Mouse (Mus musculus) intestine, embryonic 15.5 days (tissue): Measurements from ENCODE around the gene Myh1. TPM values are rescaled to one million over a fixed set of nuclear protein-coding genes. Genes with fewer than 3 reads are reported as not detected.

Experiments used
- ATAC-seq: fragments of 200-750 bp; cut with Nextera tagmentation; 2 replicates; pipeline ENCODE4 v1.8.0; 2017; ENCODE audit warnings: moderate TSS enrichment, moderate library complexity
- H3K27ac ChIP-seq: fragments of 300-500 bp; sonication (generic); 2 replicates; pipeline ENCODE4 v1.5.1; 2015; ENCODE audit warnings: mild to moderate bottlenecking, inconsistent platforms
- H3K27me3 ChIP-seq: fragments of 300-500 bp; sonication (generic); replicated peaks from 2 replicates; pipeline ENCODE4 v1.6.1; 2015; ENCODE audit warnings: inconsistent platforms
- H3K36me3 ChIP-seq: fragments of 300-500 bp; sonication (generic); 2 replicates; pipeline ENCODE4 v1.6.1; 2015; ENCODE audit warnings: inconsistent platforms
- H3K4me1 ChIP-seq: fragments of 300-500 bp; sonication (generic); replicated peaks from 2 replicates; pipeline ENCODE4 v1.6.1; 2015; ENCODE audit warnings: inconsistent platforms
- H3K4me2 ChIP-seq: fragments of 300-500 bp; sonication (generic); replicated peaks from 2 replicates; pipeline ENCODE4 v1.6.1; 2015; ENCODE audit warnings: mild to moderate bottlenecking, inconsistent platforms
- H3K4me3 ChIP-seq: fragments of 300-500 bp; sonication (generic); replicated peaks from 2 replicates; pipeline ENCODE4 v1.5.1; 2015; ENCODE audit warnings: inconsistent platforms
- H3K9ac ChIP-seq: fragments of 300-500 bp; sonication (generic); 2 replicates; pipeline ENCODE4 v1.6.1; 2015; ENCODE audit warnings: inconsistent platforms
- H3K9me3 ChIP-seq: fragments of 300-500 bp; sonication (generic); 2 replicates; pipeline ENCODE4 v1.6.1; 2016; ENCODE audit warnings: inconsistent platforms
- WGBS: fragments of 180-500 bp; shearing (Covaris S2); methylation state at CpG from one replicate; pipeline ENCODE4 v1.1.7; 2015; 5-methylcytosine and 5-hydroxymethylcytosine counted together
- polyA plus RNA-seq: library from polyadenylated mRNA; unstranded; fragments of >200 nt; fragmentation: Nextera tagmentation; extraction: Ambion mirVana; gene quantifications from 2 replicates; pipeline ENCODE4 v1.2.1, GENCODE M21; 2015

The Myh1 gene
- polyA plus RNA-seq, 1 experiment from 2014 or later, result not detected

DNA sequence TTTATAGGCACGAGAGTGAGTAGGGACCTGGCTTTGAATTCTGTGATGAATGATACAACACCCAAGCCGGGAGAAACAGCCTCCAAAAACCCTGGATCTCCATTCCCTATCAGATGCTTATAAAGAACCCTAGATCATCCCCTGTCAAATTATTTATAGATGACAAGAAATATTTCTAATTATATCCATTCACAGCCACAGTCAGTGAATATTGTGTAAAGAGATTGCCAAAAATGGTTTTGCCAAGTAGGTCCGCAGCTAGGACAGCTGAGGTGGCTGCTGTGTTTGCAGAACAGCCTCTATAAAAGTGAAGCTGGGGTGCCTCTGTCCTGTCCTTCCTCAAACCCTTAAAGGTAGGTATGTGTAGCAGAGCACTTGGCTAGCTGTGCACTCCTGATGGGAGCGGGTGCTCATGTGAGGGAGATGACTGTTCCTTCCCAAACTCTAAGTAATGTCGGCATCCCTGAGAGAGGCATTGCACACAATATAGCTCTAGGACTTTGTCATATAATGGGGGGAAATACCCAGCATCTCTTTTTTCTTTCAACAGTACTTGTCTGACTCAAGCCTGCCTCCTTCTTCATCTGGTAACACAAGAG lies 37.7 kb downstream of the Myh1 start, which contains the start of gene Myh4:
Gene Myh4 (plus strand): TSS at position 549 of the 599 bp plus-strand sequence.
- Histone ChIP-seq H3K4me1 (no peaks in the 10 kb centered on the region), H3K9ac (no peak within 1 kb of the TSS), H3K9me3 (no peaks in the 10 kb centered on the region), H3K36me3 (no peaks in the 10 kb centered on the region), H3K27ac (no peak within 1 kb of the TSS), H3K4me2 (no peak within 1 kb of the TSS), H3K4me3 (no peak within 1 kb of the TSS), H3K27me3 (no peaks in the 10 kb centered on the region)
- no peak for ATAC-seq
- WGBS, result 73% methylated on average over 5 of the region's 5 CpGs

DNA sequence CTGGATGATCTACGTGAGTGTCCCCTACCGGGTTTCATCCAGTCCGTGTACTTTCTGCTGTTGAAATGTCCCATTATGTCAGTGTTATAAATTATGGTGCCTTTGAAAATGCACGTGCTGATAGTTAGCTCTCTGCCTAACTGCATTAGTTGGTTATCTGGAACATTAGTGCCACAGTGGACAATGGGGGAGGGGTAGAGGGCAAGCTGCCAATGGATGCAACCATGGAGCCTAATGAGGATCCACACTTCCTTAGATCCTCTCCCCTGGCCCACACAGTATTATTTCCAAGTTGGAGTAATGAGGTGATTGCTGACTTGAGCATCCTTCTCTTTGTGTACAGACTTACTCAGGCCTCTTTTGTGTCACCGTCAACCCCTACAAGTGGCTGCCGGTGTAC lies 41.2 kb downstream of the Myh1 start:
- no peaks in the 10 kb centered on the region for H3K27me3 ChIP-seq
- no peaks in the 10 kb centered on the region for H3K9me3 ChIP-seq
- H3K36me3 ChIP-seq, result no peaks in the 10 kb centered on the region
- no peak overlapping the region for H3K4me3 ChIP-seq
- no peak for ATAC-seq
- no peak overlapping the region for H3K9ac ChIP-seq
- WGBS, result 81% methylated on average over 6 of the region's 6 CpGs
- H3K4me2 ChIP-seq, result no peak overlapping the region
- no peaks in the 10 kb centered on the region for H3K4me1 ChIP-seq
- H3K27ac ChIP-seq, result no peak overlapping the region

DNA sequence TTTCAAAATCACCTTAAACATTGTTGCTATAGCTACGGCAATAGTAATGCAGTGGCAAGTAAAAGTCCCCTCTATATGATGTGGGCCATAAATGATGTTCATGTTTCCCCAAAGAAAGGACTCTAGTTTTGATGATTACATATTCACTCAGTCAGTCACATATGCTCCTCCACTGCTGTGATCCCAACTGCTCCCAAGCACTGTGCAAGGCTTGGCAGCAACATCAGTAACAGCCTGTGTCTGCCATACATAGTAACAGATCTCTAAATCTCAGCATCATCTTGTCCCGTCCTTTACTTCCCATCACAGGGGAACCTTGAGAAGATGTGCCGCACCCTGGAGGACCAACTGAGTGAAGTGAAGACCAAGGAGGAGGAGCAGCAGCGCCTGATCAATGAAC lies 53.8 kb downstream of the Myh1 start:
- Histone ChIP-seq H3K9ac (no peak overlapping the region), H3K4me3 (no peak overlapping the region), H3K4me1 (no peaks in the 10 kb centered on the region), H3K4me2 (no peak overlapping the region), H3K27ac (no peak overlapping the region), H3K9me3 (no peaks in the 10 kb centered on the region), H3K27me3 (no peaks in the 10 kb centered on the region), H3K36me3 (no peaks in the 10 kb centered on the region)
- 91% methylated on average over 4 of the region's 4 CpGs for WGBS
- no peak for ATAC-seq

DNA sequence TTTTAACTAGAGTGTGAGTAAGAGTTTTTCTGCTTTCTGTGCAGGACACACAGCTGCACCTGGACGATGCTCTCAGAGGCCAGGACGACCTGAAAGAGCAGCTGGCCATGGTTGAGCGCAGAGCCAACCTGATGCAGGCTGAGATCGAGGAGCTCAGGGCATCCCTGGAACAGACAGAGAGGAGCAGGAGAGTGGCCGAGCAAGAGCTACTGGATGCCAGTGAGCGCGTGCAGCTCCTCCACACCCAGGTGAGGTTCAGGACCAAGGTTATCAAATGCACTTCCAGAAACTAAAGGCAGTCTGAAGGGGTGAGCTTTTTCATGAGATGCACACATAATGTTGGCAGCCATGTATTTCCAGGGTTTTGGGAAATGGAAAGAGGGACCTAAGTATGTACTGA lies 57.2 kb downstream of the Myh1 start:
- 88% methylated on average over 7 of the region's 7 CpGs for whole genome bisulfite sequencing
- H3K36me3 ChIP-seq, result no peaks in the 10 kb centered on the region
- H3K4me1 ChIP-seq, result no peaks in the 10 kb centered on the region
- ATAC-seq, result no peak
- no peak overlapping the region for H3K4me2 ChIP-seq
- no peak overlapping the region for H3K9ac ChIP-seq
- no peaks in the 10 kb centered on the region for H3K9me3 ChIP-seq
- H3K4me3 ChIP-seq, result no peak overlapping the region
- H3K27ac ChIP-seq, result no peak overlapping the region
- H3K27me3 ChIP-seq, result no peaks in the 10 kb centered on the region

DNA sequence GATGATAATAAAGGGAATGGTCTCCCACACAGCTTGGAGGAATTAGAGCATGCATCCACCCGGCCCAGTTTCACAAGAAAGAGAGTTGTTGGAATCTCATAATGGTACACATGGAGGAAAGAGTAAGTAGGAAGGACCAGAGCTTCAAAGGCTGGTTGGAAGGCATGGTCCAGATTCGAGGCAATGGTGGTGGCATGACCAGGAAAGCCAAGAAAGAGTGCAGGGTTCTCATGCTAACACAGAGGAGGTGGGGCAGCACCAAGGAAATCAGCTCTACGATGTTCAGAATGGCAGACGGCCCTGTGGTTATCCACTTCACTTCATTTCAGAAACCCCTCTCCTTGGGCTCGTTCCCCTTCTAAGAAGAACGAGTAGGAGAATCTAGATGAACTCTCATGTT lies 61.1 kb downstream of the Myh1 start:
- Histone ChIP-seq H3K4me3 (no peak overlapping the region), H3K27me3 (no peaks in the 10 kb centered on the region), H3K4me1 (no peaks in the 10 kb centered on the region), H3K4me2 (no peak overlapping the region), H3K27ac (no peak overlapping the region), H3K9ac (no peak overlapping the region), H3K36me3 (no peaks in the 10 kb centered on the region), H3K9me3 (no peaks in the 10 kb centered on the region)
- 78% methylated on average over 6 of the region's 6 CpGs for WGBS
- ATAC-seq, result no peak

Other genes starting within 250 kb of the Myh1 start
- 1.2 and 1.9 TPM in 2 replicates for gene Tmem238l, start 243.4 kb upstream of the Myh1 start, polyA plus RNA-seq
- gene Tmem220, start 174.9 kb upstream of the Myh1 start, polyA plus RNA-seq, result 2.7 and 3.0 TPM in 2 replicates
- gene Adprm, start 147.5 kb upstream of the Myh1 start, polyA plus RNA-seq, result 20.8 and 24.2 TPM in 2 replicates
- gene Sco1, start 147.4 kb upstream of the Myh1 start, polyA plus RNA-seq, result 19.5 and 20.7 TPM in 2 replicates
- 0.48 and 1.2 TPM in 2 replicates for gene Myh3, start 121.8 kb upstream of the Myh1 start, polyA plus RNA-seq
- gene Myh2, start 29.0 kb upstream of the Myh1 start, polyA plus RNA-seq, result 0.03 TPM in 1 of 2 replicates, not detected in the other
- gene Myh4, start 38.0 kb downstream of the Myh1 start, polyA plus RNA-seq, result 0.08 TPM in 1 of 2 replicates, not detected in the other
- gene Myh8, start 77.1 kb downstream of the Myh1 start, polyA plus RNA-seq, result 0.48 and 1.5 TPM in 2 replicates
- not detected in 2 replicates for gene Myh13, start 121.6 kb downstream of the Myh1 start, polyA plus RNA-seq